Mouse (Mus musculus): Measurements from ENCODE around the gene Baiap2.
A peak's percentile ranks its signal among the peaks of the same experiment; 100 is the strongest.

GRCm38 (mm10) chr11:119943428-119943988 lies 945 bp downstream of the Baiap2 start:
- peak; percentile 27 for TF ChIP-seq CTCF (IDR thresholded peaks at IDR 0.05)
- TF ChIP-seq EP300 (IDR thresholded peaks at IDR 0.05; ENCODE audit: insufficient read depth, low read depth, low read length) = no peak
- TF ChIP-seq POLR2A (IDR thresholded peaks at IDR 0.05; ENCODE audit: insufficient read depth, low read depth, low read length) = no peak

Data from heart, adult 2 months (tissue).